Mouse (Mus musculus): Measurements from ENCODE around the gene Frg2f1. TPM values are rescaled to one million over a fixed set of nuclear protein-coding genes. Genes with fewer than 3 reads are reported as not detected.
"Not testable (repeated sequence)": the region's sequence is repeated elsewhere in the genome, so short reads cannot be mapped to it uniquely, and the experiment has no call there.

Gene Frg2f1
- polyA plus RNA-seq, 1 experiment: 5.1 TPM

- peak; percentile 45 for DNase-seq
- under 1% methylated on average over 66 of the region's 76 CpGs for WGBS
- Histone ChIP-seq H3K4me3 (replicated peaks; ENCODE audit: extremely low read depth, low read depth, low read length) (peak overlapping the region; percentile 97), H3K4me1 (ENCODE audit: control insufficient read depth, insufficient read depth, low read length) (peaks cover 13% of the 10 kb centered on the region)
- no peak for TF ChIP-seq CTCF (IDR thresholded peaks at IDR 0.05; ENCODE audit: insufficient read depth, low read length)
- no peak; the same call in 1 of the 2 replicates for TF ChIP-seq POLR2A (IDR thresholded peaks at IDR 0.05; ENCODE audit: borderline replicate concordance, extremely low read depth, low read depth, low read length)
Observed at GRCm38 (mm10) chr4:119539836-119540532, 655 bp upstream of the Frg2f1 start.

- no peak overlapping the region for H3K4me3 ChIP-seq (replicated peaks; ENCODE audit: extremely low read depth, low read depth, low read length)
- 90% methylated on average over 4 of the region's 4 CpGs for WGBS
- TF ChIP-seq CTCF (IDR thresholded peaks at IDR 0.05; ENCODE audit: insufficient read depth, low read length): no peak
- no peak for DNase-seq
- H3K4me1 ChIP-seq (ENCODE audit: control insufficient read depth, insufficient read depth, low read length): peaks cover 13% of the 10 kb centered on the region
Observed at GRCm38 (mm10) chr4:119537436-119537835, 1.9 kb downstream of the Frg2f1 start.

GRCm38 (mm10) chr4:119536615-119537014 is 2.7 kb downstream of the Frg2f1 start, which contains the start of gene Foxj3:
Foxj3 (plus strand) TSS chr4:119537004.
- not testable (repeated sequence) for DNase-seq; H3K4me3 ChIP-seq (replicated peaks; ENCODE audit: extremely low read depth, low read depth, low read length)
- peaks cover 13% of the 10 kb centered on the region for H3K4me1 ChIP-seq (ENCODE audit: control insufficient read depth, insufficient read depth, low read length)
- WGBS: 84% methylated on average over 4 of the region's 4 CpGs

- WGBS: 37% methylated on average over 4 of the region's 4 CpGs
- TF ChIP-seq CTCF (IDR thresholded peaks at IDR 0.05; ENCODE audit: insufficient read depth, low read length) (no peak), POLR2A (IDR thresholded peaks at IDR 0.05; ENCODE audit: borderline replicate concordance, extremely low read depth, low read depth, low read length) (no peak)
- H3K4me3 ChIP-seq (replicated peaks; ENCODE audit: extremely low read depth, low read depth, low read length): no peak overlapping the region
- peaks cover 6% of the 10 kb centered on the region for H3K4me1 ChIP-seq (ENCODE audit: control insufficient read depth, insufficient read depth, low read length)
- peak; percentile 14 for DNase-seq
Observed at GRCm38 (mm10) chr4:119535103-119535502, 4.2 kb downstream of the Frg2f1 start.

- TF ChIP-seq CTCF (IDR thresholded peaks at IDR 0.05; ENCODE audit: insufficient read depth, low read length) (no peak), POLR2A (IDR thresholded peaks at IDR 0.05; ENCODE audit: borderline replicate concordance, extremely low read depth, low read depth, low read length) (no peak)
- DNase-seq: no peak
- no peaks in the 10 kb centered on the region for H3K4me1 ChIP-seq (ENCODE audit: control insufficient read depth, insufficient read depth, low read length)
- 83% methylated on average over 2 of the region's 2 CpGs for WGBS
- H3K4me3 ChIP-seq (replicated peaks; ENCODE audit: extremely low read depth, low read depth, low read length): no peak overlapping the region
Observed at GRCm38 (mm10) chr4:119531813-119532212, 7.5 kb downstream of the Frg2f1 start.

GRCm38 (mm10) chr4:119526329-119526845 is 12.9 kb downstream of the Frg2f1 start:
- H3K4me1 ChIP-seq (ENCODE audit: control insufficient read depth, insufficient read depth, low read length): no peaks in the 10 kb centered on the region
- DNase-seq: no peak
- TF ChIP-seq CTCF (IDR thresholded peaks at IDR 0.05; ENCODE audit: insufficient read depth, low read length) (no peak), POLR2A (IDR thresholded peaks at IDR 0.05; ENCODE audit: borderline replicate concordance, extremely low read depth, low read depth, low read length) (no peak)
- H3K4me3 ChIP-seq (replicated peaks; ENCODE audit: extremely low read depth, low read depth, low read length): no peak overlapping the region

GRCm38 (mm10) chr4:119524466-119524865 is 14.9 kb downstream of the Frg2f1 start:
- no peak for TF ChIP-seq CTCF (IDR thresholded peaks at IDR 0.05; ENCODE audit: insufficient read depth, low read length)
- TF ChIP-seq POLR2A (IDR thresholded peaks at IDR 0.05; ENCODE audit: borderline replicate concordance, extremely low read depth, low read depth, low read length): no peak

GRCm38 (mm10) chr4:119524010-119524409 is 15.3 kb downstream of the Frg2f1 start:
- WGBS: 79% methylated on average over 1 of the region's 1 CpGs
- no peaks in the 10 kb centered on the region for H3K4me1 ChIP-seq (ENCODE audit: control insufficient read depth, insufficient read depth, low read length)
- TF ChIP-seq POLR2A (IDR thresholded peaks at IDR 0.05; ENCODE audit: borderline replicate concordance, extremely low read depth, low read depth, low read length) (no peak), CTCF (IDR thresholded peaks at IDR 0.05; ENCODE audit: insufficient read depth, low read length) (no peak)
- DNase-seq: no peak
- H3K4me3 ChIP-seq (replicated peaks; ENCODE audit: extremely low read depth, low read depth, low read length): no peak overlapping the region

More at GRCm38 (mm10) chr4:119524466-119524865, 14.9 kb downstream of the Frg2f1 start:
- no peaks in the 10 kb centered on the region for H3K4me1 ChIP-seq (ENCODE audit: control insufficient read depth, insufficient read depth, low read length)
- no peak overlapping the region for H3K4me3 ChIP-seq (replicated peaks; ENCODE audit: extremely low read depth, low read depth, low read length)
- DNase-seq: no peak
- WGBS: 84% methylated on average over 2 of the region's 2 CpGs

- DNase-seq: no peak
- 72% methylated on average over 4 of the region's 4 CpGs for WGBS
- TF ChIP-seq CTCF (IDR thresholded peaks at IDR 0.05; ENCODE audit: insufficient read depth, low read length) (no peak), POLR2A (IDR thresholded peaks at IDR 0.05; ENCODE audit: borderline replicate concordance, extremely low read depth, low read depth, low read length) (no peak)
Observed at GRCm38 (mm10) chr4:119523575-119523974, 15.8 kb downstream of the Frg2f1 start.

GRCm38 (mm10) chr4:119512731-119513141 is 26.6 kb downstream of the Frg2f1 start:
- Histone ChIP-seq H3K4me1 (ENCODE audit: control insufficient read depth, insufficient read depth, low read length) (peaks cover 5% of the 10 kb centered on the region; the same call in 1 of the 2 replicates), H3K4me3 (replicated peaks; ENCODE audit: extremely low read depth, low read depth, low read length) (no peak overlapping the region)
- TF ChIP-seq POLR2A (IDR thresholded peaks at IDR 0.05; ENCODE audit: borderline replicate concordance, extremely low read depth, low read depth, low read length) (no peak), CTCF (IDR thresholded peaks at IDR 0.05; ENCODE audit: insufficient read depth, low read length) (no peak)
- WGBS: 35% methylated on average over 3 of the region's 3 CpGs
- DNase-seq: peak; percentile 15

More at GRCm38 (mm10) chr4:119523575-119523974, 15.8 kb downstream of the Frg2f1 start:
- Histone ChIP-seq H3K4me1 (ENCODE audit: control insufficient read depth, insufficient read depth, low read length) (no peaks in the 10 kb centered on the region), H3K4me3 (replicated peaks; ENCODE audit: extremely low read depth, low read depth, low read length) (no peak overlapping the region)
